Mouse (Mus musculus): ENCODE data around the gene Hnrnpab.
A peak's percentile ranks its signal among the peaks of the same experiment; 100 is the strongest.

GRCm38 (mm10) chr11:51617693-51618092 is 11.0 kb upstream of the Hnrnpab start:
- peak; percentile 28; the same call in 1 of the 2 replicates for TF ChIP-seq ZNF384 (IDR thresholded peaks at IDR 0.05; ENCODE audit: low read depth, low read length)
- TF ChIP-seq CTCF (IDR thresholded peaks at IDR 0.05 in 2 of 3, conservative IDR thresholded peaks at IDR 0.05 in 1 of 3; ENCODE audit: control insufficient read depth in 1 of 3, insufficient read depth in 1 of 3, low read depth in 2 of 3, low read length in 3 of 3, poor library complexity in 1 of 3, severe bottlenecking in 1 of 3): peak; percentile 76 to 98 (median 91)
- TF ChIP-seq MYC (IDR thresholded peaks at IDR 0.05; ENCODE audit: low read depth, low read length): no peak
- no peak for TF ChIP-seq POLR2A (IDR thresholded peaks at IDR 0.05; ENCODE audit: control insufficient read depth in 1 of 2, insufficient read depth in 1 of 2, low read depth in 1 of 2, low read length in 2 of 2, poor library complexity in 1 of 2)
- TF ChIP-seq HCFC1 (IDR thresholded peaks at IDR 0.05; ENCODE audit: low read depth, low read length): no peak
- no peak for TF ChIP-seq NELFE (IDR thresholded peaks at IDR 0.05; ENCODE audit: low read depth, low read length)
- TF ChIP-seq EP300 (IDR thresholded peaks at IDR 0.05; ENCODE audit: low read depth in 1 of 2, low read length in 2 of 2): no peak
- TF ChIP-seq POLR2AphosphoS2 (IDR thresholded peaks at IDR 0.05; ENCODE audit: low read length): no peak
- TF ChIP-seq MAX (IDR thresholded peaks at IDR 0.05; ENCODE audit: low read length): no peak
- 0 out of 2 replicates have a peak, but pooled peaks have one; percentile 7 for TF ChIP-seq GATA1 (IDR thresholded peaks at IDR 0.05; ENCODE audit: low read depth, low read length)
- TF ChIP-seq SMC3 (IDR thresholded peaks at IDR 0.05; ENCODE audit: low read depth, low read length): peak; percentile 95
- TF ChIP-seq TCF12 (IDR thresholded peaks at IDR 0.05; ENCODE audit: low read depth, low read length): no peak
- TF ChIP-seq CHD2 (IDR thresholded peaks at IDR 0.05; ENCODE audit: low read length): no peak
- TF ChIP-seq MAFK (IDR thresholded peaks at IDR 0.05; ENCODE audit: borderline replicate concordance, low read depth, low read length): no peak

Measured in MEL (cell line).